Mouse (Mus musculus): ENCODE results near the gene Adgre1. TPM values are rescaled to one million over a fixed set of nuclear protein-coding genes. Genes with fewer than 3 reads are reported as not detected.

The Adgre1 gene
- total RNA-seq, 1 experiment from 2014 or later: 3.5 TPM

DNA sequence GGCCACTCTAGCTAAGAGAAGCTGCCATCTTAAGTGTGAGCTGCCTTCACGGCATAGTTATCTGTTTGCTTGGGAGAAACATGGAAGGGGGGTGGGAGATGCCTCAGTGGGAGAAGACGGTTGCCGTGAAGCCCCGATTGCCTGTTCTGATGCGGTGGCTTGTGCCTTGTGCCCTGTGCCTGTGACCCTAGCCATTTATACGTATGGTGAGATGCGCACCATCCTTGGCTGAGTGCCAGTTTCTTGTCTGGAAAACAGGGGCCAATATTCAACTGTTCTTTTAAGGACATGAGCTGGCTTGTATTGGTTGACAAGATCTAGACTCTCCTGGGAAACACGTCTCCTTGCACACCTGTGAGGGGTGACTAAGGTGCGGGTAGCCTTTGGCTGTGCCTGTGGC lies 7.4 kb upstream of the Adgre1 start:
- ATAC-seq (replicated peaks in 1 of 2; ENCODE audit: insufficient read depth in 1 of 2, low FRiP score in 2 of 2, low TSS enrichment in 1 of 2, low read depth in 1 of 2, poor library complexity in 2 of 2, severe bottlenecking in 2 of 2): no peak

GRCm38 (mm10) chr17:57359485-57360241 lies 1.2 kb downstream of the Adgre1 start:
- ATAC-seq (replicated peaks in 1 of 2; ENCODE audit: insufficient read depth in 1 of 2, low FRiP score in 2 of 2, low TSS enrichment in 1 of 2, low read depth in 1 of 2, poor library complexity in 2 of 2, severe bottlenecking in 2 of 2): no peak

Other genes with a start within 250 kb of the Adgre1 start
- 0.75 TPM in 1 of 2 replicates, not detected in the other for gene Cd70, start 208.9 kb upstream of the Adgre1 start, total RNA-seq (2017)
- gene Tnfsf14, start 164.5 kb upstream of the Adgre1 start, total RNA-seq (2017): 12.3 and 13.3 TPM in 2 replicates
- gene C3, start 130.6 kb upstream of the Adgre1 start, total RNA-seq (2017): 28.0 and 125 TPM in 2 replicates
- 14.9 and 19.1 TPM in 2 replicates for gene Gpr108, start 110.2 kb upstream of the Adgre1 start, total RNA-seq (2017)
- gene Trip10, start 109.2 kb upstream of the Adgre1 start, total RNA-seq (2017): 9.4 and 17.9 TPM in 2 replicates
- gene Vav1, start 79.6 kb upstream of the Adgre1 start, total RNA-seq (2017): 238 and 297 TPM in 2 replicates
- gene Vmn2r120, start 186.8 kb downstream of the Adgre1 start, total RNA-seq (2017): not detected in 2 replicates

All from hematopoietic stem cell, adult 5-6 weeks (primary cell).